Mouse (Mus musculus): ENCODE measurements around the gene Fv1. TPM values are rescaled to one million over a fixed set of nuclear protein-coding genes. Genes with fewer than 3 reads are reported as not detected.

Gene Fv1
- polyA plus RNA-seq, 1 experiment: not detected

DNA sequence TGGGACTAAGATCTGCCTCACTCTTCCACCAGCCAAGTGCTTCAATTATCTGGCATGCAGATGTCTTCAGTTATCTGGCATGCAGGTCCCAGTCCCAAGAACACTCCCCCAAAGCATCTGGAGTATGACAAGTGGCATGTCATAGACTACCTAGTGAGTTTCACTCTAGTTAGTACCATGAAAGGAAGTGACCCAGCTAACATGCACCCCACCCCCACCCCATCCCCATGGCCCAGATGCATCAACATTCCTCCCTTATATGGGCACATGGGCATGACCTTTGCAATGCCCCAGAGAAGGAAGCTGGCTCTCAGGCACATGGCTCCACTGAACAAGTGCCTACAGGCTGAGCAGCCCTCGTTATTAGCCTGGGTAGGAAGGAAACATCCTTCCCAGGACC lies 27.6 kb downstream of the Fv1 start:
- H3K4me1 ChIP-seq (ENCODE audit: control insufficient read depth, insufficient read depth, low read length): peaks cover 21% of the 10 kb centered on the region
- H3K27ac ChIP-seq (ENCODE audit: insufficient read depth, low read depth, low read length): no peak overlapping the region
- TF ChIP-seq POLR2A (IDR thresholded peaks at IDR 0.05; ENCODE audit: insufficient read depth, low read depth, low read length): no peak
- H3K4me3 ChIP-seq (ENCODE audit: insufficient read depth, low read depth, low read length): no peak overlapping the region
- WGBS: 62% methylated on average over 1 of the region's 1 CpGs

GRCm38 (mm10) chr4:147897348-147897747 lies 28.6 kb downstream of the Fv1 start:
- 0 out of 2 replicates have a peak overlapping the region, but pooled peaks have one; percentile 13 for H3K27ac ChIP-seq (ENCODE audit: insufficient read depth, low read depth, low read length)
- TF ChIP-seq CTCF (IDR thresholded peaks at IDR 0.05; ENCODE audit: insufficient read depth, low read depth, low read length) (no peak), POLR2A (IDR thresholded peaks at IDR 0.05; ENCODE audit: insufficient read depth, low read depth, low read length) (no peak)
- peaks cover 21% of the 10 kb centered on the region for H3K4me1 ChIP-seq (ENCODE audit: control insufficient read depth, insufficient read depth, low read length)
- no peak overlapping the region for H3K4me3 ChIP-seq (ENCODE audit: insufficient read depth, low read depth, low read length)
- 56% methylated on average over 3 of the region's 3 CpGs for WGBS

DNA sequence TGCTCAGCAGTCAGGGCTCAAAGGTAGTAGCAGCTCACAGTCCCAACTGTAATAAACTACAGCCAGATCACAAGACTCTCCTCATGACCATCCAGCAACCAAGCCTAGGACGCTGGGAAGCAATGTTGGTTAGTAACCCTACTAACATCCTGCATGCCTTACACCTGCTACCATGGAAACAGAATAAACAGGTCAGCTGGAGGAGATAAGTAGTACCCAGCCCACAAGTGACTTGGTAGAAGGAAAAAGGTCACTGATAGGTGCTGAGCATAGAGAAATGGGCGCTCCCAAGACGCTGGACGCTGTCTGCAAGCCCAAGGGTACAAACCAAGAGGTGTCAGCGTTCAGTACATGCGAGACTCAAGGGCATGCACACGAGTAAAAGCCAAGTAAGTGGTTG lies 31.7 kb downstream of the Fv1 start:
- WGBS: 82% methylated on average over 7 of the region's 7 CpGs
- no peak for TF ChIP-seq POLR2A (IDR thresholded peaks at IDR 0.05; ENCODE audit: insufficient read depth, low read depth, low read length)
- no peak for TF ChIP-seq CTCF (IDR thresholded peaks at IDR 0.05; ENCODE audit: insufficient read depth, low read depth, low read length)

GRCm38 (mm10) chr4:147902906-147903500 lies 34.2 kb downstream of the Fv1 start:
- WGBS: 87% methylated on average over 12 of the region's 12 CpGs
- no peak overlapping the region for H3K4me3 ChIP-seq (ENCODE audit: insufficient read depth, low read depth, low read length)
- peaks cover 19% of the 10 kb centered on the region for H3K4me1 ChIP-seq (ENCODE audit: control insufficient read depth, insufficient read depth, low read length)
- TF ChIP-seq CTCF (IDR thresholded peaks at IDR 0.05; ENCODE audit: insufficient read depth, low read depth, low read length) (no peak), POLR2A (IDR thresholded peaks at IDR 0.05; ENCODE audit: insufficient read depth, low read depth, low read length) (no peak)
- H3K27ac ChIP-seq (ENCODE audit: insufficient read depth, low read depth, low read length): no peak overlapping the region

More for the DNA sequence above, 31.7 kb downstream of the Fv1 start:
- Histone ChIP-seq H3K4me3 (ENCODE audit: insufficient read depth, low read depth, low read length) (no peak overlapping the region), H3K4me1 (ENCODE audit: control insufficient read depth, insufficient read depth, low read length) (peaks cover 30% of the 10 kb centered on the region), H3K27ac (ENCODE audit: insufficient read depth, low read depth, low read length) (no peak overlapping the region)

- no peak overlapping the region for H3K4me3 ChIP-seq (ENCODE audit: insufficient read depth, low read depth, low read length)
- 57% methylated on average over 3 of the region's 3 CpGs for WGBS
- TF ChIP-seq CTCF (IDR thresholded peaks at IDR 0.05; ENCODE audit: insufficient read depth, low read depth, low read length) (no peak), POLR2A (IDR thresholded peaks at IDR 0.05; ENCODE audit: insufficient read depth, low read depth, low read length) (no peak)
- H3K27ac ChIP-seq (ENCODE audit: insufficient read depth, low read depth, low read length): no peak overlapping the region
- H3K4me1 ChIP-seq (ENCODE audit: control insufficient read depth, insufficient read depth, low read length): peaks cover 15% of the 10 kb centered on the region
These were observed 34.8 kb downstream of the Fv1 start for GRCm38 (mm10) chr4:147903601-147904000.

DNA sequence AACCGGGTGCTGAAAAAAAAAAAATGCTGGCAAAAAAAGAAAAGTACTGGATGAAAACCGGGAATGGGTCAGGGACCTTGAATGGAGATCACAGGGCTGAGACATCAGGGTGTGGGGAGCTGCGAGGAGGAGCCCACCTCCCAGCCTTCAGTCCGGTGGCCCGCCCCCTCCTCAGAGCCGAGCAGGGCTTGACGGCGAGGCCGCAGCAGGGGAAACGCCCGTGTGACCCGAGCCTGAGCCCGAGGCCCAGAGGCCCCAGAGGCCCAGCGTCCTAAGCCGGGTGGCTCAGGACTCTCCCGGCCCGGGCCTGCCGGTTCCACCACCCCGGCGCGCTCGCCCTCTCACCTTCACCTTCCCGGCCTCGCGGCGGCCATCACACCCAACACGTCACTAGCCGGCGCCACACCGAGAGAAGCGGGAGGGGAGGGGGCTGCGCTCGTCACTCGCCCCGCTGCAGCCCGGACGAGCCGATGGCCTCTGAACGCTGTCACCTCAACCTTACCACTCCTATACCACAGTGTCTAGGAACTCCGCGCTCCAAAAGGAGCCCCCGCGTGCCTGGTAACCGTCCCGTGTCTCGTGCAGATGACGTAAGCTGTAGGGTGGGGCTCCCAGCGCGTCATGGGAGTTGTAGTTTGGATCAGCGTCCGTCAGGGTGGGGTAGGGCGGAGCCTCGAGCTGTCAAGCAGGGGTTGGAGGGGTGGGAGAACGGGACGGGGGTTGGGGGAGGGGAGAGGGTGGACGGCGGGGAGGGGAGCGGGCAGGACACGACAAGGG lies 35.7 kb downstream of the Fv1 start, which contains the start of gene Mfn2:
Gene Mfn2, minus strand, starts transcription at position 392 of the 777 bp plus-strand sequence.
- TF ChIP-seq POLR2A (IDR thresholded peaks at IDR 0.05; ENCODE audit: insufficient read depth, low read depth, low read length): peak; percentile 53; the same call in 1 of the 2 replicates
- TF ChIP-seq CTCF (IDR thresholded peaks at IDR 0.05; ENCODE audit: insufficient read depth, low read depth, low read length): no peak
- H3K4me3 ChIP-seq (ENCODE audit: insufficient read depth, low read depth, low read length): peak within 1 kb of the TSS; percentile 99
- under 1% methylated on average over 59 of the region's 59 CpGs for WGBS

DNA sequence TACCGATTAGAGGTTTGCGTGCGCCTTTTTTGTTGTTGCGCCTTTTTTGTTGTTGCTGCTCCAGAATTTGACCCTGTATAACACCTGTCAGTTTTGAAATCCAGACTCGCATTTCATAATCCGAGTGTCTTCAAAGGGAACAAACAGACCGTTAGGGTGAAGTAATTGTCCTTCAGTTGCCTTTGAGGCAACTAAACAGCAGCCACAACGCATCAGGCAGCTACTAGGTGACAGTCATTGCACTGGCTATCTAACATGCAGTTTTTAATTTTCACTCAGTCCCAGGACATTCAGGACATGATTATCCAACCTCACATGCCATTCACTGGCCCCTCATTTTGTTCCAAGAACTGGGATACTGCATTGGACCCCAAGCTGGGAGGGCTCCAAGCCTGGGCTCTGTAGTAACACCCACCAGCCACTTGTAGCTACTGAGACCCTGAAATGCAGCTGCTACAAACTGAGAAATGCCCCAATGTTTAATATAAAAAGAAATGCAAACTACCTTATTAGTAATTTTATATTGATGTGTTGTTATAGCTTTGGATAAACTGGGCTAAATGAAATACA lies 36.4 kb downstream of the Fv1 start:
- TF ChIP-seq CTCF (IDR thresholded peaks at IDR 0.05; ENCODE audit: insufficient read depth, low read depth, low read length): no peak
- no peak for TF ChIP-seq POLR2A (IDR thresholded peaks at IDR 0.05; ENCODE audit: insufficient read depth, low read depth, low read length)
- Histone ChIP-seq H3K4me1 (ENCODE audit: control insufficient read depth, insufficient read depth, low read length) (peaks cover 15% of the 10 kb centered on the region), H3K4me3 (ENCODE audit: insufficient read depth, low read depth, low read length) (peak overlapping the region; percentile 99), H3K27ac (ENCODE audit: insufficient read depth, low read depth, low read length) (peak overlapping the region; percentile 57; the same call in 1 of the 2 replicates)
- WGBS: under 1% methylated on average over 8 of the region's 8 CpGs

More for the DNA sequence above, 35.7 kb downstream of the Fv1 start, which contains the start of gene Mfn2:
- H3K27ac ChIP-seq (ENCODE audit: insufficient read depth, low read depth, low read length): peak within 1 kb of the TSS; percentile 100
- H3K4me1 ChIP-seq (ENCODE audit: control insufficient read depth, insufficient read depth, low read length): peaks cover 15% of the 10 kb centered on the region

DNA sequence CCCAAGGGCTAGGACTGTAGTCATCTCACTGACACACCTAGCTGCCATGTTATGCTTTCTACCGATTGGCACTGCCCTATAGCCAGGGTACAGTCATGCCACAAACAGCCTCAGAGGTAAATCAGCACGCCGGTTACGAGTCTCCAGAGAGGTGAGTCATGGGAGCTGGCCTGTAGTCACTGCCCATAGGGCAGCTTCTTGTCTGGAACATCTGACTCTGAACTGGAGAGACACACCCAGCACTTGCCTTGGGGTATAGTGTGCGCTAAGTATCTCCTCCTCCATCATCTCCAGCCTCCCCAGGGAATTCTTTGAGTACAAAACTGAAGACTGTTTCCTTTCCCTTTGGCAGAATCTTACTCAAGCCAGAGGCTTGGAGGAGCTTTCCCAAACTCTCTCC lies 37.5 kb downstream of the Fv1 start:
- H3K4me3 ChIP-seq (ENCODE audit: insufficient read depth, low read depth, low read length): no peak overlapping the region
- no peak for TF ChIP-seq CTCF (IDR thresholded peaks at IDR 0.05; ENCODE audit: insufficient read depth, low read depth, low read length)
- no peak for TF ChIP-seq POLR2A (IDR thresholded peaks at IDR 0.05; ENCODE audit: insufficient read depth, low read depth, low read length)
- H3K27ac ChIP-seq (ENCODE audit: insufficient read depth, low read depth, low read length): no peak overlapping the region
- 91% methylated on average over 5 of the region's 5 CpGs for WGBS
- H3K4me1 ChIP-seq (ENCODE audit: control insufficient read depth, insufficient read depth, low read length): peaks cover 9% of the 10 kb centered on the region

DNA sequence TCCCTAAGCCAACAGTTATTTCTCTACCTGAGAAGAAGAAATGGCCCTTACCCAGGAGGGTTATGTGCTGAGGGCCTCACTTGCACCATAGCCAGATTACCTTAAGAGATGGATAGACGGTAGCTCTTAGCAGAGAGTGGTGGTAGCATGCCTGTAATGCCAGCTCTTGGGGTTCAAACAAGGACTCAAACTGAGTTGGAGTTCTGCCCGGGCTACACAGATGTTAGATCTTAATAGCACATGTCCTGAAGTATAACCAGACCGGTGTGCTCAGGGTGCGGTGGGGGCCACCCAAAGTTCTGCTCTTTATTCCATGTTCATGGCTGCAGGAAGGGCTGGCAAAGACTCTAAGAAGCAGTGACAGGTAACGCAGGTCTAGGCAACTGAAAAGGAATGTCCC lies 40.7 kb downstream of the Fv1 start:
- Histone ChIP-seq H3K4me3 (ENCODE audit: insufficient read depth, low read depth, low read length) (no peak overlapping the region), H3K27ac (ENCODE audit: insufficient read depth, low read depth, low read length) (no peak overlapping the region), H3K4me1 (ENCODE audit: control insufficient read depth, insufficient read depth, low read length) (no peaks in the 10 kb centered on the region; the same call in 1 of the 2 replicates)
- TF ChIP-seq CTCF (IDR thresholded peaks at IDR 0.05; ENCODE audit: insufficient read depth, low read depth, low read length): no peak
- no peak for TF ChIP-seq POLR2A (IDR thresholded peaks at IDR 0.05; ENCODE audit: insufficient read depth, low read depth, low read length)
- 89% methylated on average over 5 of the region's 5 CpGs for WGBS
